Mouse (Mus musculus) embryonic stem cell, embryonic (primary cell): ENCODE data around the gene Lgals12.

Source experiments
- CTCF ChIA-PET, 4 experiments: fragments of 300-600 bp in 2 of 4; fragments of 350-600 bp in 2 of 4; sonication (Branson Sonifier 250); formaldehyde crosslinking; loops; one replicate each; lab custom pipeline; 2022; ENCODE audit warnings: inconsistent platforms in 2 of 4; lab: Charles Lee
- POLR2A ChIA-PET, 4 experiments: fragments of 300-600 bp in 2 of 4; fragments of 350-600 bp in 2 of 4; sonication (Branson Sonifier 250); formaldehyde crosslinking; loops; one replicate each; lab custom pipeline; 2022; ENCODE audit warnings: antibody characterized with exemption in 4 of 4, inconsistent platforms in 1 of 4; lab: Charles Lee

Gene Lgals12

GRCm38 (mm10) chr19:7606801-7607689, at the start of gene Lgals12:
TSS of gene Lgals12 (minus strand) at chr19:7607193.
- POLR2A ChIA-PET: interaction anchor here in 3 of 4 experiments (0.6 to 6.1 kb wide), 60 partner anchors 8 to 1118 kb away, joined by 3 to 57 read pairs (median 4); partner anchors contain the start of genes Atl3 (in 2 of the 3), Pla2g16 (in 2 of the 3), Rtn3 (in 2 of the 3) and 2700081O15Rik (in 1 of the 3)
- CTCF ChIA-PET: interaction anchor here (0.8 to 3.0 kb wide), 10 partner anchors 9 to 1076 kb away, joined by 3 to 26 read pairs (median 4); no protein-coding TSS in a partner anchor

- CTCF ChIA-PET: no interaction called here
These were observed 42.1 kb upstream of the Lgals12 start for GRCm38 (mm10) chr19:7648913-7649666.

GRCm38 (mm10) chr19:7633786-7634185, 26.8 kb upstream of the Lgals12 start:
- POLR2A ChIA-PET: no interaction called here
- CTCF ChIA-PET: interaction anchor here in 2 of 4 experiments (0.6 to 2.5 kb wide), 2 partner anchors 16 to 1288 kb away, joined by 5 to 8 read pairs; no protein-coding TSS in a partner anchor

More at GRCm38 (mm10) chr19:7648913-7649666, 42.1 kb upstream of the Lgals12 start:
- POLR2A ChIA-PET: interaction anchor here in 1 of 4 experiments (0.7 kb wide), 2 partner anchors 81 to 963 kb away, joined by 7 read pairs; no protein-coding TSS in a partner anchor

DNA sequence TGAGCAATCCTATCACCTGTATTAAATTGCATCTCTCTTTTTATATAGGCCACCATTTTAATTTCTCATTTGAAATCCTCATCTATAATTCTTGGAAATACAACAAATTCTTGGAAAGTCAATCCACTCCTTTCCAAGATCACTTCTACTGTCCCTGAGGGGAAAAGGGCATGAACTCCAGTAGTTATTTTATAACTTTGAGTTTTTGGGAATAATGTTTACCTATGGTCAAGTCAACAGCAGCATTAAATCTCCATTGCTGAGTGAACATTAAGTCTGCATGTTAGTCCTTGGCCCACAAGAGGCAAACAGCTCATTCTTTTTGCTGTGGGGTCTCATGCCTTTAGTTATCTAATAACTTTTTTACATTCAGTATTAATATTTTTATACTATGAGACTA, 26.0 kb upstream of the Lgals12 start:
- CTCF ChIA-PET: no interaction called here
- POLR2A ChIA-PET: interaction anchor here in 1 of 4 experiments (0.7 kb wide), 1 partner anchor 54 kb away, joined by 4 read pairs; no protein-coding TSS in a partner anchor

GRCm38 (mm10) chr19:7617696-7618095, 10.7 kb upstream of the Lgals12 start:
- ChIA-PET POLR2A (interaction anchor here (0.6 to 3.9 kb wide), 14 partner anchors 10 to 1108 kb away, joined by 3 to 29 read pairs (median 5); partner anchors contain the start of genes Lgals12 (in 3 of the 4), Pla2g16 (in 1 of the 4) and Rtn3 (in 1 of the 4)), CTCF (interaction anchor here (0.5 to 3.0 kb wide), 90 partner anchors 8 to 1087 kb away, joined by 3 to 26 read pairs (median 4); partner anchors contain the start of genes Lgals12 (in 4 of the 4), Pla2g16 (in 2 of the 4) and Naa40 (in 1 of the 4))

DNA sequence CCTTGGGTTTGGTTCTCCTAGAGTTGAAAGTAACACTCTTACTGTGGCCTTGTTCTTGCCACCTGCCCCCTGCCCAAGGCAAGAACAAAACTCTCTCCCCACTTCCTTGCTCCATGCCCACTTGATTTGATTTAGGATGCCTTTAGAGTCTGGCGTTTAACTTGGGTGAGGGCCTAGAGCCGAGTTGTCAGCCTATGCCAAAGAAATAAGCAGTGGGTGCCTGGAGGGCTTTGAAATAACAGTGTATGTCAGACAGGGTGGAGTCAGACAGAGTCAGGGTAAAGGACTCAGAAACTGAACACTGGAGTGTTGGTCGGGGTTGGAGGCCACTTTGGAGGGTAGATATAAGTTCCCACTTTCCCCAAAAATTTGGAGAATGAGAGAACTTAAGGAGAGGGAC, 10.1 kb upstream of the Lgals12 start:
- ChIA-PET CTCF (interaction anchor here (0.8 to 3.0 kb wide), 30 partner anchors 8 to 1065 kb away, joined by 3 to 26 read pairs (median 6); partner anchors contain the start of genes Lgals12 (in 2 of the 4) and Pla2g16 (in 2 of the 4)), POLR2A (interaction anchor here in 3 of 4 experiments (0.7 to 3.9 kb wide), 7 partner anchors 9 to 85 kb away, joined by 3 to 29 read pairs (median 6); partner anchors contain the start of genes Lgals12 (in 3 of the 3) and Pla2g16 (in 1 of the 3))

GRCm38 (mm10) chr19:7616231-7616930, 9.4 kb upstream of the Lgals12 start:
- ChIA-PET POLR2A (interaction anchor here in 2 of 4 experiments (0.7 to 3.9 kb wide), 5 partner anchors 9 to 89 kb away, joined by 3 to 29 read pairs (median 3); partner anchors contain the start of gene Lgals12 (in 1 of the 2)), CTCF (interaction anchor here (0.6 to 3.0 kb wide), 6 partner anchors 9 to 108 kb away, joined by 4 to 26 read pairs (median 9); partner anchors contain the start of gene Lgals12 (in 2 of the 4))

- POLR2A ChIA-PET: no interaction called here
- CTCF ChIA-PET: no interaction called here
These were observed 6.2 kb upstream of the Lgals12 start for GRCm38 (mm10) chr19:7613151-7613550.

DNA sequence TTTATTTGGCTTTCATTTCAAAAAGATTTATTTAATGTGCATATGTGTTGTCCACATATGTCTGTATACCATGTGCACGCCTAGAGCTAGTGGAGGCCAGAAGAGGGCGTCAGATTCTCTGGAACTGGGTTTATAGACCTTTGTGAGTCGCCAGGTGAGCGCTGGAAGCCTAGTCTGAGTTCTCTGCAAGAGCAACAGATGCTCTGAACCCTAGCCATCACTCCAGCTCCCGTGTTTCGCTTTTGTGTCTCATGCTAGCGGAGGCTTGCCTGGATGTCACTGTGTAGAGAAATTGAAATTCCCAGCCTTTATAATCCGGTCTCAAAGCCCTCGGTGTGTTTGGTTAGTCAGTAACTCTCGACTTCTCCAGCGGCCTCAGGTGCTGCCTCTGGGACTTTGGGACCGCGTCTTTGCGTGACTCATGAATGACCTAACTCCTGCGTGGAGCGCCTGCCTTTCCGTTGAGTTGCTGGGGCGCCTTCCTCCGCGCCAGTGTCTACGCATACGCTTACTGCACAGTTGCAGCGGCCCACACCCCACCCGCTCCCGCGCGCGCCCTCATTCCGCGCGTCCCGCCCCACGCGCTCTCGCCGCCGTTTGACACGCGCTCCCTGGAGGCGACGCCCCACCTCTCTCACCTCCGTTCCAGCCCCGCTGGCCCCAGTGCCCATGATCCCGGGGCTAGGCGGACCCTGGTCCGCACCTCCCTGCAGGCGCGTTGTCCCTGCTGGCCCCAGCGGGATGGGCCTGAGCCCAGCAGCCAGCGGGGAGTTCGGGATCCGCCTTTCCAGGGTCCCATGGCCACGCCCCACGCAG, 5.2 kb upstream of the Lgals12 start, which contains the start of gene Hrasls5:
Hrasls5 (plus strand) TSS at position 600 of the 816 bp plus-strand sequence.
- POLR2A ChIA-PET: interaction anchor here in 1 of 4 experiments (1.1 kb wide), 1 partner anchor 54 kb away, joined by 4 read pairs; the partner anchor contains the start of gene Pla2g16

GRCm38 (mm10) chr19:7607690-7608201, 753 bp upstream of the Lgals12 start:
- POLR2A ChIA-PET: interaction anchor here in 3 of 4 experiments (0.6 to 6.1 kb wide), 31 partner anchors 9 to 1117 kb away, joined by 3 to 57 read pairs (median 5); partner anchors contain the start of genes Pla2g16 (in 2 of the 3), Rtn3 (in 1 of the 3) and Stip1 (in 1 of the 3)
- CTCF ChIA-PET: interaction anchor here (1.0 to 3.0 kb wide), 5 partner anchors 9 to 1076 kb away, joined by 4 to 26 read pairs (median 7); no protein-coding TSS in a partner anchor

More for the DNA sequence above, 5.2 kb upstream of the Lgals12 start, which contains the start of gene Hrasls5:
- CTCF ChIA-PET: interaction anchor here in 2 of 4 experiments (0.5 to 1.4 kb wide), 4 partner anchors 20 to 1071 kb away, joined by 3 to 4 read pairs (median 3); no protein-coding TSS in a partner anchor

GRCm38 (mm10) chr19:7605930-7606783, 836 bp downstream of the Lgals12 start:
- POLR2A ChIA-PET: interaction anchor here in 3 of 4 experiments (0.7 to 6.1 kb wide), 54 partner anchors 8 to 1119 kb away, joined by 3 to 57 read pairs (median 4); partner anchors contain the start of genes Atl3 (in 2 of the 3), Pla2g16 (in 2 of the 3), Rtn3 (in 2 of the 3) and 2700081O15Rik (in 1 of the 3)

GRCm38 (mm10) chr19:7605013-7605412, 2.0 kb downstream of the Lgals12 start:
- ChIA-PET CTCF (interaction anchor here in 2 of 4 experiments (0.6 to 3.0 kb wide), 2 partner anchors 10 to 12 kb away, joined by 5 to 26 read pairs; no protein-coding TSS in a partner anchor), POLR2A (interaction anchor here in 2 of 4 experiments (0.8 to 6.1 kb wide), 5 partner anchors 9 to 111 kb away, joined by 3 to 57 read pairs (median 3); partner anchors contain the start of gene Atl3 (in 1 of the 2))

More at GRCm38 (mm10) chr19:7605930-7606783, 836 bp downstream of the Lgals12 start:
- CTCF ChIA-PET: interaction anchor here (0.6 to 3.0 kb wide), 11 partner anchors 8 to 1077 kb away, joined by 3 to 26 read pairs (median 4); no protein-coding TSS in a partner anchor

DNA sequence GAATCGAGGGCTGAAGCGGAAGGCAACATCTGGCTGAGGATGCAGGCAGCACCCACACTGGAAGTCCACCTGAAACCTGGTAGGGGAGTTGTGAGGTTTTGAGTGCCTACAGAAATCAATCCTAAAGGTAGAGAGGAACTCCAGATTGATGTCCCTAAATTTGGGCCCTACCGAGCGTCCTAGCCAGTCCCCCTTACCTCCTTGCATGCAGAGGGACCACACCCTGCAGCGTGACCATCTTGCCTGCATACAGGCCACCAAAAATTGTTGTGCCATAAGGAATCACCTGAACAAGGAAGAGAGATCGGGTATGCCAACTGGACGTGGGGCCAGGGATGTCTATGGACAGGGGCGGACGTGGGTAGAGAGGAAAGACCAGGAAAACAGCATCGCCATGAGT, 2.9 kb downstream of the Lgals12 start:
- ChIA-PET POLR2A (no interaction called here), CTCF (no interaction called here)

GRCm38 (mm10) chr19:7601551-7601950, 5.4 kb downstream of the Lgals12 start:
- POLR2A ChIA-PET: interaction anchor here in 2 of 4 experiments (0.6 to 1.4 kb wide), 2 partner anchors 10 to 1061 kb away, joined by 3 read pairs; partner anchors contain the start of gene Chrm1 (in 1 of the 2)
- CTCF ChIA-PET: interaction anchor here in 1 of 4 experiments (0.7 kb wide), 1 partner anchor 16 kb away, joined by 6 read pairs; no protein-coding TSS in a partner anchor
